Mouse (Mus musculus) kidney, adult 2 months (tissue): ENCODE measurements around the gene Prmt3.
A peak's percentile ranks its signal among the peaks of the same experiment; 100 is the strongest.

ENCODE experiments used
- CTCF ChIP-seq: fragments of 200-500 bp; conservative IDR thresholded peaks from 2 replicates; pipeline ENCODE4 v1.5.1; 2011; ENCODE audit warnings: low read depth, mild to moderate bottlenecking, control low read depth, low read length, moderate library complexity, mixed read lengths; ENCODE audit not compliant: insufficient read depth, insufficient read length
- POLR2A ChIP-seq: fragments of 200-500 bp; IDR thresholded peaks from one replicate; pipeline ENCODE4 v1.6.1; 2011; ENCODE audit warnings: low read depth, low read length, control low read depth

DNA sequence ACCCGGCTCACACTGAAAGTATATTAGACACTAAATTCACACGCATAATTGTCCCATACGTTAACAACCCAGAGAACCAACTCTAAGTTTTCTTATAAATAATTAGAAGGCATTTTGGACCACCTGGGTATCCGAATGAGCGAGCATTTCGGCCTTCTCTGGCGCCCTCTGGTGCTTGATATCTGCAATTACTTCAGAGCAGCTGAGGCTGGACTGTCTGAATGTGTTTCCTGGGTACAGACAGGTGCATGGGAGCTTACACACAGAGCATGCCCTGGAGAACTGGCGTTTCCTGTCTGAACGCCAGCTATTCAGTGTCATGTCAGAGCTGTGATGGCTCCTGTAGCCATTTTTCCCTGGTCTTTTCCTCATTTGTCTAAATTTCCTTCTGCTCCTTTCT is 23.4 kb upstream of the Prmt3 start:
- TF ChIP-seq POLR2A (no peak), CTCF (peak; percentile 85)
